Mouse (Mus musculus): ENCODE data around the gene 1700025C18Rik. TPM values are rescaled to one million over a fixed set of nuclear protein-coding genes. Genes with fewer than 3 reads are reported as not detected.

Gene 1700025C18Rik
- polyA plus RNA-seq, 1 experiment: not detected

GRCm38 (mm10) chr2:165080657-165081056 lies 9.9 kb downstream of the 1700025C18Rik start:
- DNase-seq (ENCODE audit: low read depth, low spot score): no peak
- 19% methylated on average over 9 of the region's 9 CpGs for WGBS

DNA sequence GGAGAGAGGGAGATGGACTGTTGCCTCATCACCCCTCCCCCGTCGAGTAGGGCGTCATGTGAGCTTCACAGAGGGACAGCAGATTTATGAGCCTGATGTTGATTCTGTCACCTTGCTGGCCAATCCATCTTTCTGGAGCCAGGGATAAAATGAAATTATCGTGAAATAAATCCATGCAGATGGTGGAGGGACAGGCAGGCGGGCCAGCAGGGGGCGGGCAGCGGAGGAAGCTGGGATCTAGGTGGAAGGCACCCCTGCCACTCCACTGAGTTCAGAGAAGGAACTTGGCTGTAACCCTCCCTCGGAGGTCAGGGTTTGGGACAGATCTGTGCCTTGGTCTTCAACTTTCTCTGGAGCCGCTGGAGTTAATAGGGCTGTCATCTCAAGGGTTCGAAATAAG lies 11.9 kb downstream of the 1700025C18Rik start:
- WGBS: 14% methylated on average over 10 of the region's 10 CpGs
- no peak for DNase-seq (ENCODE audit: low read depth, low spot score)

DNA sequence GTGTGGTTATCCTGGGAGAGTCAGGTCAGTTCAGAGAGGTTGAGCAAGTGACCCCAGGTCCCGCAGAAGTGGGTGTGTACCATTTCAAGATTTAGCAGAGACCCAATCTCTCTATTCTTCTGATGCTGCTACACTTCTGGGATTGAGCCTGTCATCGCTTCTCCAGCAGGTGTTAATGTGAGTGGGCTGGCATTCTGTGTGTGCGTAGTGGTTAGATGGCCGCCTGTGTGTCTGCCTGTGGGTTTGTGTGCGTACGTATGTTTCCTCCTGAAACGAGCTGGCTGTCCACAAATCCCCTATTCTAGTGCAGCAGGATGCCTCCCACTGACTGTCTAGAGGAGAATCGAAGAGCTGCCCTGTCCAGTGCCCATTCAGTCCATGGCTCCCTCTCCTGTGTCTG lies 12.5 kb downstream of the 1700025C18Rik start:
- 58% methylated on average over 8 of the region's 8 CpGs for WGBS
- no peak for DNase-seq (ENCODE audit: low read depth, low spot score)

DNA sequence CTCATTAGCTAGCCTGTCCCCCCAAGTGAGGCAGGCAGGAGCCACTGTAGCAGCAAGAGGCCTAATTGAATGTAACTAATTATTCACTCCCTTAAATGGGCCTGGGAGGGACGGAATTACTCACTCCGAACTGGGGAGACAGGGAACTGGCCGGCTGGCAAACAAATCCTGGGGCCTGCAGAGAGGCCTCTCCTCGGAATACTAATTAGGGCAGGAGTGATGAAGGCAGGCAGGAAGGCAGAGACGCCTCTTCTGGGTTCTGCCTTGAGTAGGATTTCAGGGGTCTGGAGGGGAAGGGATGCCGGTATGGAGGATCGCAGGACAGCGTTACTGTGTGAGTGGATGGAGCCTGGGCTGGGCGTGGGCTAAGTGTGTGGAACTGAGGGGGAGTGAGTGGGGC lies 13.5 kb downstream of the 1700025C18Rik start:
- DNase-seq (ENCODE audit: low read depth, low spot score): no peak
- 9% methylated on average over 9 of the region's 9 CpGs for WGBS

GRCm38 (mm10) chr2:165074937-165075336 lies 15.6 kb downstream of the 1700025C18Rik start:
- 40% methylated on average over 2 of the region's 2 CpGs for WGBS
- no peak for DNase-seq (ENCODE audit: low read depth, low spot score)

GRCm38 (mm10) chr2:165074081-165074884 lies 16.3 kb downstream of the 1700025C18Rik start:
- no peak for DNase-seq (ENCODE audit: low read depth, low spot score)
- 28% methylated on average over 11 of the region's 11 CpGs for WGBS

DNA sequence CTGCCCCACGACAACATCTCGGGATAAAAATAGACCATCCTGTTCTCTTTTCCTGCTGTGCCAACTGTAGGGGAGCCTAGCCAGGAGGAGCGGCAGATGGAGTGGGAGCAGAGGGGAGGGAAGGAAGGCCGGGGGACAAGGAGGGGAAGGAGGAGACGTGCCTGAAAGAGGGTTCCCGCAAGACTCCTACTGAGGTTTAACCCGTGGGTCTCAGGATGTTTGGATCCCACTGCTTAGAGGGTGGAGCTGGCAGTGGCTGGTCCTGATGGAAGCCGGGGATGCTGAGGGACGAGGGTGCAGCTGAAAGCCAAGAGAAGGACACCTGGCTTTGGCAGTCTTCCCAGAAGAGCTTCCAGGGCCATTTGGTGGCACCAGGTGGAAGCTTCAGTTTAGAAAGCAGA lies 17.2 kb downstream of the 1700025C18Rik start:
- WGBS: 16% methylated on average over 9 of the region's 9 CpGs
- DNase-seq (ENCODE audit: low read depth, low spot score): no peak

DNA sequence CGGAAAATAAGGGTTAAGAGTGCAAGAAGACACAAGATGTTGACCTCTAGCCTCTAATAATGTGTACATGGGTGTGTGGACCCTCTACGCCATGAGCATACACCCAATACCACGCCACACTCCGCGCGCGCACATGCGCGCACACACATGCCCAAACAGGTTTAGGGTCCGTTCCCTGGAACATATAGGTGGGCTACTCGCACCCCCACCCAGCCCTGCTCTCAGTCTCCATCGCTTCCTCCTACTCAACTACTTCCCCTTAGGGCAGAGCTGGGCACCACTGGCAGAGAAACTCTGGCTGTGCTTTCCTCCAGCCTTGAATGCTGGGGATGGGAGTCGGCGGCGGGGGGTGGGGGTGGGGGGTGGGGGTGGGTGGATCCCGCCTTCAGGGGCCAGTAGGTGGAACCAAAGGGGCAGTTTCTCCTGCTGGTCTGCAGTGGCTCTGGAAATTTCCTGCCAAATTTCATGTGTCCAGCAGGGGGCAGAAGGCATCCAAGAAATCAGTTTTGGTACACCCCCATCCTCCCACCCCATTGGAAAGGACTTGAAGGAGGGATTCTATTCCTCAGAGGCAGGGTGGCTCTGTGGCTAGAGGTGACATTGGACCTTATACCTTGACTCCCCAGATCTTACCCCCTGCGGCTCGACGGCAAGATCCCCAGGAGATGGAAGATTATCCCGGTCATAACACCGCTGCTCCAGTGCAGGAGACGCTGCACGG lies 20.3 kb downstream of the 1700025C18Rik start:
- WGBS: 26% methylated on average over 23 of the region's 23 CpGs
- DNase-seq (ENCODE audit: low read depth, low spot score): no peak

DNA sequence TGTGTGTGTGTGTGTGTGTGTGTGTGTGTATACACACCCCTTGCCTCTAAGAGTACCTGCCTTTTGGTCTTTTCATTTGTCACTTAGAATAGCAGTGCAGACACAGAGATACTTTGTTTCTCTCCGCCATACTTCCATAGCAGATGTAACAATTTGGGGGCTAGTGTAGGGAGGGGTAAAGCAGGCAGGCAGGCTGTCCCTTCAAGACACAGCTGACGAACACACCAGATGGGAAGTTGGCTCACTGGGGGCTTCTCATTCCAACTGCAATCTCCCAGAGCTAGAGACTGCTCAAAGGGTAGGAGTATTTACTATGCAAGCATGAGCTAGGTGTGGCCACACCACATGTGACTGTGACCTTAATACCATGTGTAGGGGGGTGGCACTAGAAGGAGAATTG lies 21.7 kb downstream of the 1700025C18Rik start:
- DNase-seq (ENCODE audit: low read depth, low spot score): no peak
- 61% methylated on average over 2 of the region's 2 CpGs for WGBS

- 53% methylated on average over 7 of the region's 7 CpGs for whole genome bisulfite sequencing
- no peak for DNase-seq (ENCODE audit: low read depth, low spot score)
Observed at GRCm38 (mm10) chr2:165064489-165064888, 26.1 kb downstream of the 1700025C18Rik start.

DNA sequence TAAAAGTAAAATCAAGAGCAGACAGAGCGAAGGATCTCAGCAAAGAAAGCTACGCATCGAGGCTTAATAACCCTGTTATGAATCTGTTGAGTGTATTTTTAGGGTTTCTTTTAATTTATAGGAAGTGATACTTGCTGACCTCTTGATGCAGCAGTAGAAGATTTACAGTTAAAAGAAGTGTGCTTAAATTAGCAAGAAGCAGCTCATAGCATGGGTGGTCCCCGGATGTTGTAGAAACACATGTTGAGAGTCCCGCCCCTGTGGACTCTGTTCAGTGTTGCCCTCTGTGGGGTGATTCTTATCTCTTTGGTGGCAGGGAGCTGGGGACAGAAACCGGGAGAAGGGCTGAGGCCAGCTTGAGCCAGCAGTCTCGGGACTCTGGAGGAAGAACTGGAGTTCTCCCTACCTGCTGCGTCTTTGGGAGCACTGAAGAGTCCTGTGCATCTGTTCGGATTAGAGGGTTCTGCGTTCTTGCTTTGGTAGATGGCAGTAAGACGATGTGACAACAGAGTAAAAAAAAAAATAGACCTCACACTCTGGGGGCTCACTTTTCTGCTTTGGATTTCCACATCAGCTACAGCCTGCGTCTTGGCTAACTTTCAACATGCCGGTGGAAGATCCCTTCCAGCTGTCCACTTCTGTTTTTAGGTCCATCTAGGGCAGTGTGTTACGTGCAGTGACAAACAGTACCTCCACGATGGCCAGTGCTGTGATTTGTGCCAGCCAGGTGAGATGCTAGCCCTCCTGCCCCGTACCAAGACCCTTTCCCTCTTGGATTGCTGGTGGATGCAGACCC lies 28.7 kb downstream of the 1700025C18Rik start:
- DNase-seq (ENCODE audit: low read depth, low spot score): no peak
- WGBS: 61% methylated on average over 16 of the region's 16 CpGs

- DNase-seq (ENCODE audit: low read depth, low spot score): no peak
- WGBS: 83% methylated on average over 4 of the region's 4 CpGs
Observed at GRCm38 (mm10) chr2:165059961-165060360, 30.6 kb downstream of the 1700025C18Rik start.

GRCm38 (mm10) chr2:165056377-165057085 lies 34.0 kb downstream of the 1700025C18Rik start:
- 65% methylated on average over 14 of the region's 14 CpGs for WGBS
- DNase-seq (ENCODE audit: low read depth, low spot score): no peak

GRCm38 (mm10) chr2:165055905-165056304 lies 34.6 kb downstream of the 1700025C18Rik start:
- no peak for DNase-seq (ENCODE audit: low read depth, low spot score)
- 5% methylated on average over 7 of the region's 7 CpGs for WGBS

GRCm38 (mm10) chr2:165054888-165055852 lies 35.4 kb downstream of the 1700025C18Rik start, which contains the start of gene Cd40:
TSS of gene Cd40 (plus strand) at chr2:165055627.
- DNase-seq (ENCODE audit: low read depth, low spot score): no peak
- WGBS: 8% methylated on average over 25 of the region's 25 CpGs

DNA sequence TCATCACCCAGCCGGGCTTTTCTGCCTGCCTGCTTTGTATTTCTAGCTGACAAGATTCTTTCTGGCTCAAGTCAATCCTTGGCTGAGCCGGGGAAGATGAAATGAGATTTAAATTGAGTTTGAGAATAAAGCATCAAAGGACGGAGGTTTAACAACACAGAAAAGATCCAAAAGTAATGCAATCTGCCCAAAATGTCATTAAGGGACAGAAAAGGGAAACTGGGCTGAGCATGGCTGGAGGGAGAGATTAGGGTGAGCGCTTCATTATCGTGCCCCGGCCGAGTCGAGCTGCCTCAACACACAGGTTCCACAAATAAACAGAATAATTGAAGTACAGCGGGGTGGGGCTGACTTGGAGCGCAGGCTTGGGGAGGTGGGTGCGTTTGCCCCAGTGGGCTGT lies 39.0 kb downstream of the 1700025C18Rik start:
- WGBS: 35% methylated on average over 11 of the region's 11 CpGs
- no peak for DNase-seq (ENCODE audit: low read depth, low spot score)

DNA sequence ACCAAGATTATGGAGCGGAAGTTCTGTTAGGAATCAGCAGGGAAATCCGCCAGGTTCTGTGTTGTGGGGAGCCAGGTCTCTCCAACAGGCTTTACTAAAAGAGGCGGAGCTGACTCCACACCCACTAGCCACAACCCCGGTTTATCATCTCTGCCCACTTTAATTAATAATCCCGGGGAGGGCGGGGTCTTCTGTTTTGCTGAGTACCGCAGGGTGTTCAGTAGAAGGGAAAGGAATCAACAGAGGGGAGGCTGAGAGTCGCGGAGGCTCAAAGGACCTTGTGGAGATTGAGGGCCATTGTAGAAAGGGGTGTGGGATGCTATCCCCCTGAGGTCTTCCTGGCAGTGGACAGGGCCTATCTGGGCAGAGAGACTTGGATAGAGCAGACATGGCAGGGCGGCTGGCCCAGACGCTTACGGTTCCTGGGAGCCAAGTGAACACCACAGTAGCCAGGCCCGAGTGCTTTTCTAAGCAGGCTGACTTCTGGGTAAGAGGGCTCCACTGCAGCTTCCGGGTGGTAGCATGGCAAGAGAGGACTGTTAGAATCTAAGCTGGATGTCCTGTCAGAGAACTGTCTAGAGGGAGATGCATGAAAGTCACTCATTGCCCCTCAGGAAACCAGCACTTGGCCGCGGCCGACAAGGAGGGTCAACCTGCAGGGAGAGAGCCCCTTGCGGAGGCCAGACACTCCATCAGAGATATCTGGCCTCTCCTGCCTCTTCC lies 39.6 kb downstream of the 1700025C18Rik start:
- no peak for DNase-seq (ENCODE audit: low read depth, low spot score)
- WGBS: 75% methylated on average over 18 of the region's 18 CpGs

DNA sequence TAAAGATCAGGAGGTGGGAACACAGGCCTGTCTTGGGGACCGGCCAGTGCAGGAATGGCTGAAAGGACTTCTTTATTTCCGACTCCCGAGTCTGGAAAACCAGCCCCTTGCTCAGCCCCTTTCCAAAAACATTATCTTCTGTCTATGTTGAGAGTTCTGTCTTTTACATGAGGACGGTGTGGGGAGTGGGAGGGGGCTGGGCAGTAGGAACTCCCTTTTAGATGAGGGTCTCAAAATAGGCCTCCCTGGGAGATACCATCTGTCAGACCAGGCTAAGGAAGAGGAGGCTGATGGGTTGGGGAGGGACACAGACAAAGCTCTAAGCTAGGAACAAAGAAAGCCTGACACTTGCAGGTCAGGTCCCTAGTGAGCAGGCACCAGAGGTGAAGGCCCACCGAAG lies 41.5 kb downstream of the 1700025C18Rik start:
- no peak for DNase-seq (ENCODE audit: low read depth, low spot score)
- 69% methylated on average over 5 of the region's 5 CpGs for WGBS

Data from large intestine, adult 2 months (tissue).